Mouse (Mus musculus) brain, embryonic 14.5 days (tissue): ENCODE data around the gene Ptcra.

Experiments used
- CTCF ChIP-seq: fragments of 200-500 bp; IDR thresholded peaks from 2 replicates; pipeline ENCODE4 v1.5.1; 2012; ENCODE audit warnings: inconsistent platforms, mild to moderate bottlenecking, moderate library complexity, borderline replicate concordance; ENCODE audit not compliant: insufficient read depth, insufficient read length; ENCODE audit errors: extremely low read depth
- POLR2A ChIP-seq: fragments of 200-500 bp; IDR thresholded peaks from 2 replicates; pipeline ENCODE4 v1.6.1; 2012; ENCODE audit warnings: mild to moderate bottlenecking, inconsistent platforms, borderline replicate concordance; ENCODE audit not compliant: poor library complexity, insufficient read depth, insufficient read length, severe bottlenecking; ENCODE audit errors: extremely low read depth

DNA sequence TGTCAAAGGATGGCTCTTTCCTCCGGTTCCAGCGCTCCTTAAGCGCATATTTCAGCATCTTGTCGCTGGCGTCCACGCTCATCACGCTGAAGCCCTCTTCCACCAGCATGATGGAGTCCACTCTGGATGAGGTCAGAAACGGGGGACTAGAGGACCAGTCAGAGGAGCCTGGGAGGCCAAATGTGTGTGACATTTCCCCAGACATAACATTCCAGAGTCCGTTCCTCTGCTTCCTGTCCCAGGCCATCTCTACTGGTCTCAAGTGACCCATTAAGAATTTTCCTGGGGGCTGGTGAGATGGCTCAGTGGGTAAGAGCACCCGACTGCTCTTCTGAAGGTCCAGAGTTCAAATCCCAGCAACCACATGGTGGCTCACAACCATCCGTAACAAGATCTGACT is 36.2 kb downstream of the Ptcra start:
- TF ChIP-seq POLR2A (no peak), CTCF (no peak)
